Mouse (Mus musculus) lung, adult 2 months (tissue): Measurements from ENCODE around the gene Ctnnb1. TPM values are rescaled to one million over a fixed set of nuclear protein-coding genes. Genes with fewer than 3 reads are reported as not detected.

Experiments
- DNase-seq: peaks from one replicate; pipeline ENCODE4 v3.0.0; 2022
- H3K4me1 ChIP-seq: fragments of 200-500 bp; 2 replicates; pipeline ENCODE4 v1.6.1; 2011; ENCODE audit warnings: low read length; ENCODE audit not compliant: control insufficient read depth, insufficient read depth
- H3K4me3 ChIP-seq: fragments of 200-500 bp; replicated peaks from 2 replicates; pipeline ENCODE3; 2011; ENCODE audit warnings: low read depth, mild to moderate bottlenecking, control low read depth, low read length; ENCODE audit errors: extremely low read depth
- CTCF ChIP-seq: fragments of 200-500 bp; IDR thresholded peaks from 2 replicates; pipeline ENCODE4 v1.5.1; 2011; ENCODE audit warnings: mild to moderate bottlenecking, low read length, control low read depth; ENCODE audit not compliant: insufficient read depth
- POLR2A ChIP-seq: fragments of 200-500 bp; IDR thresholded peaks from 2 replicates; pipeline ENCODE4 v1.6.1; 2011; ENCODE audit warnings: low read depth, mild to moderate bottlenecking, control low read depth, low read length, borderline replicate concordance; ENCODE audit errors: extremely low read depth
- WGBS: fragments of 180-500 bp; shearing (Covaris S2); methylation state at CpG from one replicate; pipeline ENCODE4 v1.1.7; 2018; 5-methylcytosine and 5-hydroxymethylcytosine counted together
- polyA plus RNA-seq: library from polyadenylated mRNA; depleted of rRNA; stranded (reverse); fragments of >200 nt; gene quantifications from 2 replicates; pipeline ENCODE4 v1.2.3, GENCODE M21; 2012

Ctnnb1 gene
- polyA plus RNA-seq, 1 experiment, result 203 TPM

DNA sequence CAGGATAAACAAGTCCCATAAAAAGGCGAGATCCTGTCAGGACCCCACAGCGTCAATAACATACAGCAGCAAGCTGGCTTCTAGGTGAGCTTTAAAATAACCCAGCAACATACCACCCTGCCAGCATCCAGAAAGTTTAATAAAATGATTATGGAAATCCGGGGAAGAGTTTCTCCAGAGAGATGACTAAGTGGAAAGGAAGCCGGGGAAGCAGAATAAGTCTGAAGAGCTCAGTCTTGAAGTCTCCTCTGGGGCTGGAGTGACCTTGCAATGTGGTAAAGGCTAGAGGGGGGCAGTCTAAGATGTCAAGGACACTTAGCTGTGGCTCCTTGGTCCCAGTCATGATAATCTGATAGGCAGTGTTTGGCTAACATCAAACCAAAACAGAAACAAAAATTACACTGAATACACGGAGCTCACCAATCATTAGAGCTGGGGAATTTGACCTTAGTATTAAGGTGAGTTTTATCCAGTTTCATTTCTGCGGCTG is 44.1 kb downstream of the Ctnnb1 start:
- no peak for TF ChIP-seq CTCF
- no peak for DNase-seq
- 42% methylated on average over 6 of the region's 6 CpGs for WGBS
- Histone ChIP-seq H3K4me1 (peaks cover 2% of the 10 kb centered on the region; the same call in 1 of the 2 replicates), H3K4me3 (no peak overlapping the region)

DNA sequence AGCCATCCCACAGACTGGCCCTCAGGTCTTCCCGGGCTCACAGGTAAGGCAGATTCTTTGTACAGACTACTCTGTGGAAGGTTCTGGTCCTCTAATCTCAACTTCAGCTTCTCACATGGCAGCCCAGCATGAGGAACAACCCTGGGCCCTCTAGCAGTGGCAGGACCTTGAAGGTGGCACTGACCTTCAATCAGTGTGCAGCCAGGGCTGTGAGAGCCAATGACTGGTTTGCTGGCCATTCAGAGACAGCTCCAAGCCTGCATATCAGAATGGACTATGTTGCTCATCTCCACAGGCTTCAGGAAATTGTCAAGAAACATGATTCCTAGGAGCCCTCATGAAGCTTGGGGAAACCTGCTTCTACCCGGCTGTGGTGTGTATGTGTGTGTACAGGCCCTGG is 45.2 kb downstream of the Ctnnb1 start:
- 91% methylated on average over 2 of the region's 2 CpGs for WGBS
- TF ChIP-seq CTCF, result no peak
- Histone ChIP-seq H3K4me1 (peaks cover 2% of the 10 kb centered on the region; the same call in 1 of the 2 replicates), H3K4me3 (no peak overlapping the region)
- DNase-seq, result no peak

- 35% methylated on average over 5 of the region's 5 CpGs for WGBS
- TF ChIP-seq POLR2A (no peak), CTCF (no peak)
- H3K4me3 ChIP-seq, result no peak overlapping the region
- no peak for DNase-seq
- H3K4me1 ChIP-seq, result peaks cover 2% of the 10 kb centered on the region; the same call in 1 of the 2 replicates
Measured at GRCm38 (mm10) chr9:120976158-120976557, 47.1 kb downstream of the Ctnnb1 start.

DNA sequence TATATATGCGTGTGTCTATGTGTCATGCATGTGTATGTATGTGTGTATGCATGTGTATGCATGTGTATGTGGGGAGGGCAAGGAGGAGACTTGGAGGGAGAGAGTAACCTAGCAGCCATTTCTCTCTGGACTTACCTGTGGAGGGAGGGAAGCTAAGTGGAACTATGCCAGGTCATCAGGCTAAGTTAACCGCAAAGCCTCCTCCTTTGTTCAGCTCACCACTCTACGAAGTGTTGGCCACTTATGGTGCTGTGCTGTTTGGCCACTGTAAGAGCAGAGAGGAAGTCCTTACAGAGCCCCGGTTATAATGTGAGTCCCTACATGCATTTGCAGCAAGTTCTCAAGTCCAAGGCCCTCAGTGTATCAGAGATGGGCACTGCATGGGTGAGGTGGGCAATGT is 47.8 kb downstream of the Ctnnb1 start:
- Histone ChIP-seq H3K4me1 (peaks cover 2% of the 10 kb centered on the region; the same call in 1 of the 2 replicates), H3K4me3 (no peak overlapping the region)
- WGBS, result 75% methylated on average over 4 of the region's 4 CpGs
- no peak for TF ChIP-seq POLR2A
- no peak for DNase-seq

- 75% methylated on average over 7 of the region's 7 CpGs for WGBS
- no peak for DNase-seq
- TF ChIP-seq POLR2A (no peak), CTCF (no peak)
Measured at GRCm38 (mm10) chr9:120981777-120982176, 52.8 kb downstream of the Ctnnb1 start.

DNA sequence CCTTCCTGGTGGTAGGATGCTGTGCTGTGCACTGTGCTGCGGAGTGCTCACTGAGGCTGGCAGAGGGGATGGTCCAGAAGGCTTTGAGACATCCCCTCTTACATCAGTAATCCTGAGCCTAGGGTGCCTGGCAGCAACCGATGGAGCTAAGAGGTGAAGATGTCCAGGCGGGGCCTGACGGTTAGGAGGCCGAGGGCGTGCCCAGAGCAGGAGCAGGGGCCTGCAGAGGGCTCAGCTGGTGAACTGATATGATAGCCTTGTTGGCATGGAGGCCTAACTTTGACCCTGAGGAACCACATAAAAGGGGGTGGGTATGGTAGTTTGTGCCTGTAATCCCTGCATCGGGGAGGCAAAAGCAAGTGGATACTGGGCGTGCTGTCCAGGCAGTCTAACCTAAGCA is 54.8 kb downstream of the Ctnnb1 start:
- WGBS, result 95% methylated on average over 8 of the region's 8 CpGs
- Histone ChIP-seq H3K4me1 (no peaks in the 10 kb centered on the region), H3K4me3 (no peak overlapping the region)
- TF ChIP-seq POLR2A (no peak), CTCF (no peak)
- no peak for DNase-seq

More at GRCm38 (mm10) chr9:120981777-120982176, 52.8 kb downstream of the Ctnnb1 start:
- Histone ChIP-seq H3K4me1 (no peaks in the 10 kb centered on the region), H3K4me3 (no peak overlapping the region)

- H3K4me3 ChIP-seq, result no peak overlapping the region
- 78% methylated on average over 5 of the region's 5 CpGs for WGBS
- TF ChIP-seq POLR2A (no peak), CTCF (no peak)
- H3K4me1 ChIP-seq, result no peaks in the 10 kb centered on the region
- DNase-seq, result no peak
Measured at GRCm38 (mm10) chr9:120984509-120984908, 55.5 kb downstream of the Ctnnb1 start.

DNA sequence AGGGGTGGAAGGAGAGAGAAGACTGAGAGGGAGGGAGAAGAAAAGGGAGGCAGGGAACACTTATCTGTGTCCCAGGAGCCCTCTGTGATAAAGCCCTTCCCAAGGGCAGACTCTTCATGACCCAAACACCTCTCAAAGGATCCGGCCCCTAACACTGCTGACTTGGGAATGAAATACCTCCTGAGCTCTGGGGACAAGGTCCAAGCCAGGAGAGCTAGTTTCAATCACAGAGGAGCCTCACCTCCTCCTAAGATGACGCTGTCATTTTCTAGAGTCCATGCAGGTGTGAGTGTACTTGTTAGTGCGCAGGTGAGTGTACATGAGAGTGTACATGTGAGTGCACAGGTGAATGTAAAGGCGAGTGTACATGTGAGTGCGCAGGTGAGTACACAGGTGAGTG is 56.0 kb downstream of the Ctnnb1 start:
- Histone ChIP-seq H3K4me3 (no peak overlapping the region), H3K4me1 (no peaks in the 10 kb centered on the region)
- DNase-seq, result no peak
- WGBS, result 96% methylated on average over 5 of the region's 5 CpGs
- TF ChIP-seq POLR2A, result no peak
- TF ChIP-seq CTCF, result no peak

DNA sequence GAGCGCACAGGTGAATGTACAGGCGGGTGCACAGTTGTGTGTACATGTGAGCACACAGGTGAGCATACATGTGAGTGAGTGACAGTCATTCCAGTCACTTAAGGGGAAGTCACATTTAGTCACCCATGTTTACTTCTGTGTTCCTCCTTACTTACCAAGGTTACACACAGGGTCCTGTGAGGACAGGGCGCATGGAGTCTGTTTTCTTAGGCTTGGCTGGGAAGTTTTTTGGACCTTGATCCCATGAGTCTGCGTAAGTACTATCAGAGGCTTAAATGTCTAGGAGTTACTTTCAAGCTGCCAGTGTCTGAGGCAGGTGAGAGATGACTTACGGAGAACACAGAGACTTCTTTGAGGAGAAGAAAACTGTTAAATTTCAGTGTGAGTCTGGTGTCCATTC is 56.5 kb downstream of the Ctnnb1 start:
- TF ChIP-seq CTCF, result no peak
- no peak for TF ChIP-seq POLR2A
- no peak for DNase-seq
- 94% methylated on average over 5 of the region's 5 CpGs for WGBS

DNA sequence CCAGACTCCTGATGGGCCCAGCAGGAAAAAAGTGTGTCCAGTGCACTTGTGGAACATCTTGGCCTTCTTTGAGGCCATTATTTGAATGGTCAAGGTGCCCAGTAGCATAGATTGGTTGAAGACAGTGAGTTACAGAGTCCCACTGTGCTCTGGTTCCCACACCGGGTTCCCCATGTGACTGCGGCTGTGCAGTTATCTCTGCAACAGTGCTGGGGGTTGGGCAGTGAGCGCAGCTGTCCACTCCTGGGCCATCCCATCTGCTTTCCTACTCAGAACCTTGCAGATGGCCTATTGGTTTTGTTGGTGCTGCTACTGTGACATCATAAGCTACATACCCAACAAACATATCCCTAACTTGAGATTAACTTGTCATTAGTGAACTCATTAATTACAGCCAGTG is 57.2 kb downstream of the Ctnnb1 start:
- no peak for DNase-seq
- 99% methylated on average over 3 of the region's 3 CpGs for WGBS
- no peak overlapping the region for H3K4me3 ChIP-seq
- TF ChIP-seq CTCF (no peak), POLR2A (no peak)
- H3K4me1 ChIP-seq, result no peaks in the 10 kb centered on the region

More for the DNA sequence above, 56.5 kb downstream of the Ctnnb1 start:
- Histone ChIP-seq H3K4me1 (no peaks in the 10 kb centered on the region), H3K4me3 (no peak overlapping the region)
